Mouse (Mus musculus): ENCODE results near the gene Sept14.
"Not testable (repeated sequence)": the region's sequence is repeated elsewhere in the genome, so short reads cannot be mapped to it uniquely, and the experiment has no call there.

Gene Sept14

DNA sequence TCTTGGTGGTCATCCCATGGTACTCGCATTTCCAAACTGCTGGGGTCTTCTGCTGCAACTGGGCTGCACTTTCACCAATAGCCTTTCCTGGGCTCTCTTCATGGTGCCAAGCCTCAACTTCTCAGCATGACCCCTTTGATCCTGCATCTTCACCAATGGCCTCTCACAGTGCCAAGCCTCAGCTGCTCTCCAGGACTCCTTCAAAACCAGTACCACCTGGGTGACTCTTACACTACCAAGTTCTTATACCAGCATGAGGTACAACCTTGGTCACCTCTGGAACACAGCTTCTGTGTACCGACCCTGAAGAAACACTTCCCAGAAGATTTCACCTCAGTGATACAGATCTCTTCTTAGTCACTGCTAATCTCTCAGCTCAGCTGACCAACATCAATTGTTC, at the start of gene Sept14:
Gene Sept14 (minus strand): TSS at position 101 of the 400 bp plus-strand sequence.
- DNase-seq: no peak

DNA sequence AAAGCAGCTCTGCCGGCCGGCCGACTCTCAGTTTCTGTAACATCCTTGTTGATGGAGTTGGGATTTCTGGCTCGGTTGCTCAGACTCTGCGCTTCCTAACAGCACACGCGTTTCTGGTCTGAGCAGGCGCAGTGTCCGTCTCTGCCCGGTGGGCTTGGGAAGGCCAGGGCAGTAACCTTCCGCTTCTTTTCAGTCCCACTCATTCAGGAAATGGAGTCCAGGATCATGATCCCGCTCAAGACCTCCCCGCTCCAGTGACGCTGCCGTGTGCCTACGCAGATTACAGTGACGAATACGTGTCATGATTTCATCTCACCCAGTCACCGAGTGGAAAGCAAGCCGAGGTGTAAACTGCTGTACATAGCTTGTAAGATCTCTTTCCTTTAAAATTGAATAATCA, 48.6 kb upstream of the Sept14 start:
- DNase-seq: no peak

DNA sequence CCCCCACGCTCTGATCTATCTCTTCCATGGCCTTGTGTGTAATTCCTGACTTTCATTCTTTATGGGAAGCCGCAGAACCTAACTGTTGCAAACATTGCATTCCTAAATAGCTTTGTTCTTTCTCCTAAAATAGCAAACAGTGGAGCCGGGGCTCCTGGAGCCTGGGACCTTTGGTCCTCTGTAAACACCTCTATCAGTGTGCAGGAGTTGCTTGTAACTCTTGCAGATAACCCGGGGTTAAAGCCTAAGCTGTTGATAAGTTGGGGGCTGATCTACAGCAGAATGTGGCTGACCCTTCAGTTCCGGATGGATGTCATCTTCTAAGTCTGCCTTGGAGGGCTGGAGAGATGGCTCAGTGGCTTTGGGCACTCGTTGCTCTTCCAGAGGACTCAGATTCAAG, 35.7 kb upstream of the Sept14 start:
- no peak for DNase-seq

DNA sequence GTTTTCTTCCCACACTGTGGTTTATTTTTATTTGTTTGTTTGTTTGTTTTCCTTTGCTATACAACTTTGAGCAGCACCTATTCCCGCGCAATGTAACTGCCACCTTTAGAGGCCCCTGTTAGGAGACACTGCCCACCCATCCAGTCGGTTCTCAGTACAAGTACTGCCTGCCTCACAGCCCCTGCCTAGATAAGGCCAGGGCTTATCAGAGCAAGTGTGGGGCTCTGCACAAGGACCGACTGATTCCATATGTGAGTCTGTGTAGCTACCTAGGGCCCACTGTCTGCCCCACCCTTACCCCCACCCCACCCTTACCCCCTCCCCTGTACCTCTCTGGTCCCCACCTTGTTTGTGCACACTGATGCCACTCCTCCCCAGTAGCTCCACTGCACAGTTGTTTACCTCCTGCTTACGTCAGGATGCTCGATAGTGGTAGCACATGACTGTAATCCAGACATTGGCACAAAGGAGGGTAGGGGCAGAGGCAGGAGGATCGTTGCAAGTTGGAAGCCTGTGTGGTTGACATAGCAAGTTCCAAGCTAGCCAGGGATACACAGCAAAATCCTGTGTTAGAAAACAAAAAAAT, 34.7 kb upstream of the Sept14 start:
- no peak for DNase-seq

DNA sequence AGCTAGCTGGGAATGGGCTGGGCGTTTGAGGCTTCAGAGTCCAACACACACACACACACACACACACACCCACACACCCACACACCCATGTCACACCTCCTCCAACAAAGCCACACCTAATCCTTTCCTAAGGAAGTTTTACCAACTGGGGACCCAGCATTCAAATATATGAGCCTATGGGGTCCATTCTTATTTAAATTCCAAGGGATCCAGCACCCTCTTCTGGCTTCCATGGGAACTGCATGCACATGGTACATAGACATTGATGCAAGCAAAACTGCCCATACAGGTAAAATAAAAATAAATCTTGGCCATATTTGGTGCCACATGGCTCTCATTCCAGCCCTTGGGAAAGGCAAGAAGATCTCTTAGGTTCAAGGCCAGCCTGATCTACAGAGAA, 32.7 kb upstream of the Sept14 start:
- peak in 1 of 2 experiments; percentile 18 for DNase-seq

DNA sequence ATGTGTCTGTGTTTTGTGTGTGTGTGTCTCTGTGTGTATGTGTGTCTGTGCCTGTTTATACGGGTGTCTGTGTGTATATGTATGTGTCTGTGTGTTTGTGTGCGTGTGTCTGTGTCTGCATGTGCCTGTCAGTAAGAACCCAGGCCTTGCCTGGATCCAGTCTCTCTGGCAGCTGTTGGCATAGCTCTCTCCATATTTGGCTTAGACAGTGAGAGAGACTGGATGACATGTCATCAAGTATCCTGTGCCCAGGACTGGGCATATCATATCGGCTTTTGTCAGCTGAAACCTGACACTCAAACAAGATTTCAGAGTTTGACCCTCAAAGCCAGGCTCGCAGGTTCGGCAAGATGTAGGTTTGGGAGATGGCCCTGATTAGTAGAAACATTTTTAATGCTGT, 22.7 kb upstream of the Sept14 start:
- no peak for DNase-seq

DNA sequence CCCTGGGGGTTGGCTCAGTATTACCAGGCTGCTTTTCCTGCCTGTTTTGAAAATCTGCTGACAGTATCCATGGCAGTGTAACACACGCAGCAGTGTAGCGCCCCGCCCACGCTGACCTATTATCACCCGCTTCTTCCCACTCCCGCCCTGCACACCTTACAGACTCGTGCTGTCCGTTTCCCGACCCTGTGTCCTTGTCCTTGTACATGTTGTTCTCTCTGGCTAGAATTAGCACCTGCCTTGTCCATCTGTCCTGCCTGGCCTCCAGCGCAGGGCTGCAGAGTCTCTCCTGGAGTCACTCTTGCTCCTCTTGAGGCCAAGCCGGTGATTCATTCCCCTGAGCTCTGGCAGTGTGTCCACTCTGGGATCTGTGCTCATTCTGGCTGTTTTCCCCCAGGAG, 22.0 kb upstream of the Sept14 start:
- peak; percentile 10 to 25 for DNase-seq

DNA sequence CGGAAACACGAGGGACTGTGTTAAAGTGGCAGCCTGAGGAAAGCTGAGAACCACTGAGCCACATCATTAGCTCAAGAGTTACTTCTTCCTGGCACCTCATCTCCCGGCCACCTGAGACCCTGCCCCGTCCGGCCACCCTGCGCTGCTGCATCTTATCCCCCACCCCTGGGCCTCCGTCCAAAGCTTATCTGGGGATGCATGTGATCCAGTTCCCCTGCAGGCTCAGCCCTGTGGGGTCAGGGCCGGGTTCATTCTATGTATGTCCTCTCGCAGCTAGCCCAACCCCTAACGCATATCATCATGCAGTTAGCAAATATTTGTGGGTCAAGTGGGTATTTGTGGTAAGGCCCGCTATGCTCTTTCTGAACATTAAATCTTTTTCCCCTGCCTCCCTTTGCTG, 21.0 kb upstream of the Sept14 start:
- no peak for DNase-seq

DNA sequence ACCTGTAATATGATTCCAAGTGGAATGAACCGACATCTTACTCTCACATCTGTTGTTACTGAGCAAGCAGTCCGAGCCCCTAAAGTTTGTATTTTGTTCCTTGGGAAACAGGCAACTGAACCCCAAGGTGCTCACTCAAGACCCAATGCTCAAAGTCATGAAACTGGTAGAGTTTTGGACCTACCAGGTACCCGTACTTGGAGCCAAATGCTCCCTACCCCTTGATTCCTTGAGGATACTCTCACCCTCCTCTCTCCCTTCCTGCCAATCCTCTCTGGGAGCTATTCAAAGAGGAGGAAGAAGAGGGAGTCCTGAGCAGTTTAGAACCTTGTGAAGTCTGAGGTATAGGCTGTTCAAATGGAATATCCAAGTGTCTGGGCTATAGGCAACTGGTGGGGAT, 18.5 kb upstream of the Sept14 start:
- DNase-seq: no peak

DNA sequence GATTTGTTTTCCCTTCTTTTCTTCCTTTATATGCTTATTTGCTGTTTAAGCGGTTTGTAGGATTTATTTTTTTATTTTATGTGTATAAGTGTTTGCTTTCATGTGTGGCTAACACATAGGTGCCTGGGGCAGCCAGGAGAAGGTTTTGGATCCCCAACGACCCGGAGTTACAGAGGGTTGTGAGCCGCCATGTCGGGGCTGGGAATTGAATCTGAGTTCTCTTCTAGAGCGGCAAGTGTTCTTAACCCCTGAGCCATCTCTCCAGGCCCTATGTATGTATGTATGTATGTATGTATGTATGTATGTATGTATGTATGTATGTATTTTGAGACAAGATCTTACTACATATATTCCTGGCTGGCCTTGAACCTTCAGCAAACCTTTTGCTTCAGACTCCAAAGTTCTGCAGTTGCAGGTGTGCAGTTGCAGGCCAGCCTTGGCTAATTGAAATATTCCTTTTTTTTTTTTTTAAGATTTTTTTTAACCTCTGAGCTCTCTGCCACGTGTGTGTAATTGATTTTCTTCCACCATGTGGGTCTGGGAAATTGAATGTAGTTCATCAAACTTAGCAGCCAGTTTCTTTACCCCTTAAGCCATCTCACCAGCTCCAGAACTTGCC, 17.6 kb upstream of the Sept14 start:
- DNase-seq: no peak

DNA sequence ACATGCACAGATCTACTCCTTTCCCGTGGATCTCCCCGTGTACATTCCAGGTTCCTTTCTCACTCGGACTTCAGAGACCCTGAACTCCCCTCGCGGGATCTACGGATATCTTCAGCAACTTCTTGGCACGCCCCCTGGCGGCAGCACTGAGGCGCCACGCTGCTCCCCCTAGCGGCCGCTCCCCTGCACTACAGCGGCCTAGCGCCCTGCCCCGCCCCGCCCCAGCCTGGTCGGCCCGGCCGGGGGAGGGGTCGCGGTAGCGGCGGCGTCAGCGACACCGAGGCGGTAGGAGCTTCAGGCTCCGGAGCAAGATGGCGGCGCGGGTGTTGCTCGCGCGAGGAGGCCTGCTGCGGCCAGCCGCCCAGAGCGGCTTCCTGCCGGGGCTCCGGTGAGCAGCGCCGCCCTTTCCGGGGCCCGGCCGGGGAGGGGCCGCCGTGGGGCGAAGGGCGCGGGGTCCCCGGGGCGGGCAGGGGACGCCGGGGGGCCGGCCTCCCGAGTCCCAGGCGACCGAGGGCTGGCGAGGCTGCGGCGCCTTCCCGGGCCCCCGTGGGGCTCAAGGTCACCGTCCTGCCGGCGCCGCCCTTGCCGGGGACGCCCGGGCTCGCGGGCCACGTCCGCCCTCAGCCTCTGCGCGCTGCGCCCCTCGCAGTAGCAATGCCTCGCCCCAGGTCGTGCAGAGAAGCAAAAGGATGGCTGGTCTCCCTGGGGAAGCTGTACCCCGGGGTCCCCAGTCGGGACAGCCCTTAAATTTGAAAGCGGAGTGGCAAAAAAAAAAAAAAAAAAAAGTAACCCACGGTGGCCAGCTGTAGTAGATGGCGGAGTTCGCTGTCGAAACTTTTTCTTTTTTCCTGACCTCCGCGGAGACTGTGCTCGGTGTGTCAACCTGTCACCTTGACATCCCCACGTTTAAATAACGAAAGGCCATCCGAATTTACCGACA, 16.8 kb upstream of the Sept14 start, which contains the start of gene Nipsnap2:
Gene Nipsnap2 (plus strand): TSS at position 230 of the 940 bp plus-strand sequence.
- DNase-seq: peak; percentile 89 to 90

DNA sequence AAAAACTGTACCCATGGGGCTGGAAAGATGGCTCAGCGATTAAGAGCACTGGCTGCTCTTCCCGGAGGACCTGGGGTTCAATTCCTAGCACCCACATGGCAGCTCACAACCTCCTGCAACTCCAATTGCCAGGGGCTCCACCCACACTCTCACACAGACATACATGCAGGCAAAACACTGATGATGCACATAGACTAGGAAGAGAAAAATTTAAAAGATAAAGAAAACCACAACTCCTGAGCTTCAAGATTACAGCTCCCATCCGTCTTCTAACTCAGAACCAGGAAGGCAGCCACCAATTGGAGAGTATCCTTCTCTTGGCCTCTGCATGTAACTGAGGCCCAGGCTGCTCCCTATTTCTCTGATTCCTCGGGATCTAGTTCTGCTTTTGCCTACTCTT, 16.0 kb upstream of the Sept14 start:
- DNase-seq: no peak

DNA sequence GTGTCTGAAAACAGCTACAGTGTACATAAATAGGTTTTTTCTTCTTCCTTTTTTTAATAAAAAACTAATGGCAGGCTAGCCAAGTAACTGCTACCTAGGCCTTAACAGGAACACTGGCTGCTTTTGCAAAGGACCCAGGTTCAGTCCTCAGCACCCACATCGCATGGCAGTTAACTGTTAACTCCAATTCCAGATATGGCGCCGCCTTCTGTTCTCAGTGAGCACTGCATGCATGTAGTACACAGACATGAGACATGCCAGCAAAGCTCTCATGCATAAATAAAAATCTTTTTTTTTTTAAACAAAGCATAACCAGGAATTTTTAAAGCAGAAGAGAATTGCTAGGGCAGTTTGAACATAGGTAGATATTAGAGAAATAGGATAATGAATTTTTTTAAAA, 11.9 kb upstream of the Sept14 start:
- no peak for DNase-seq

DNA sequence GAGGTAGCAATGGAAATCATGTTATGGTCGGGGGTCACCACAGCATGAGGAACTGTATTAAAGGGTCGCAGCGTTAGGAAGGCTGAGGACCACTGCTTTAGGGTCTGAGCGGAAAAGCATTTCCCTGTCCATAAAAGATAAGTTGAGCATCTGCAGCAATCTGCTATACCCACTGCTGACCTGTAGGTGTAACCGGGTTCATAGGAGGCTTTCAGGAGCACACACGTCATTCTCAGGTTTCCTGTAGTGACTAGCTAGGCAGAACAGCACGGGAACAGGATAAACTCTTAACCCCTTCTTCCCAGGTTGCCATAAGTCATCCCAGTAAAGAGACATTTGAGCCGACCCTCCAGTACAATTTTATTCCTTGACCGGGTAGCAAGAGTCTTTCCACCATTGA, 8.7 kb upstream of the Sept14 start:
- DNase-seq: no peak

DNA sequence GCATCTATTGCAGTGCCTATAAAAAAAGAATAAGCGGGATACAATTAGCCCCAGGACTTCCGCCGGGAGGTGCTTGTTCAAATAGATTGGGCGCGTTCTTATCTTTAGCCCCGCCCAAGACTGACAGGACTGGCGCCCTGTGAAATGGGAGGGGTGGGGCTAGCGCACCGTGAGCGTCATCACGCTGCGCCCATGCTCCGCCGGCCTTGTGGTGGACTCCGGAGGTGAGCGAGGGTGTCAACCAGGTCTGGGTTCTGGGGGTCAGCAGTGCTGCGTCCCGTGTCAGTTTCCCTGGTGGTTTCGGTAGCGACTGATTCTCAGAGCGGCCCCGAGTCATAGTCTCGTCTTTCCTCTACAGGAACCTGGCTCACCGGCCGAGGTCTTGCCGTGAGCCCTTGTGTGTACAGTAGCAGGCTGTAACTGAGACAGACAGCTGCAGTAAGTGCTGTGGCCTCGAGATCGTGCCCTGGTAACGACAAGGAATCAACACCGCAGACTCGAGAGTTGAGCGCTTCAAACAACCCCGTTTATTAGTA, 7.1 kb upstream of the Sept14 start, which contains the start of gene Mrps17:
Gene Mrps17 (plus strand): TSS at position 172 of the 536 bp plus-strand sequence.
- peak; percentile 94 to 96 for DNase-seq

DNA sequence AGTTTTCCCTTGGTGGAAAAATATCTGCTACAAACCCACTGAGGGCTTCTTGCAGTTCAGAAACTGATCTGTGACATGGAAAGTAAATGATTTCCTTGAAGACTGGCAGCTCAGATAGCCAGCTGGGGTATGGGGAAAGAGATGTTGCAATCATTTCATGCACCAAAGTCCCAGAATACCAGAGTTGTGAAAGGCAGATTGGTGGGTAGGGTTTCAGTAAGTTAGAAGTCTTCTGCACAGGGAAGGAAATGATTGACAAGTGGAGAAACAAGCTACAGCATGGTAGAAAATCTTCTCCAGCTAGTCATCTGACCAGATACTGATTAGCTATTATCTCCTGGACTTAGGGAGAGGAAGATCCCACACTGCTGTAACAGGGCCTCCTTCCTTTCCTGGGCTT, 4.9 kb downstream of the Sept14 start:
- no peak for DNase-seq

DNA sequence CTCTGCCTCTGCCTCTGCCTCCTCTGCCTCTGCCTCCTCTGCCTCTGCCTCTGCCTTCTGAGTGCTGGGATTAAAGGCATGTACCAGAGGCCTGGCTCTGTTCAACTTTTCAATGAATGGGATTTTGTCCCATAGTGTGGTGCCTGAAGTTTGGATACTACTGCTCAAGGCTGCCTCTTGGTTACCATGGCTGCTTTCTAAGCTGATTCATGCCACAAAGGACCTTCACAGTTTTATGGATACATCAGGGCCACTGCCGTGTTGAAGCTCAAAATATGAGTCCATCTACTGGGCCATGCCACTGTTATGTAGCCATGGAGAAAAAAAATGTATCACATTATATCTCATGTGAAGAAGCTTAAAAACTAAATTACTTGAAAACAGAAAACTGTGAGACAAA, 6.6 kb downstream of the Sept14 start:
- no peak for DNase-seq

DNA sequence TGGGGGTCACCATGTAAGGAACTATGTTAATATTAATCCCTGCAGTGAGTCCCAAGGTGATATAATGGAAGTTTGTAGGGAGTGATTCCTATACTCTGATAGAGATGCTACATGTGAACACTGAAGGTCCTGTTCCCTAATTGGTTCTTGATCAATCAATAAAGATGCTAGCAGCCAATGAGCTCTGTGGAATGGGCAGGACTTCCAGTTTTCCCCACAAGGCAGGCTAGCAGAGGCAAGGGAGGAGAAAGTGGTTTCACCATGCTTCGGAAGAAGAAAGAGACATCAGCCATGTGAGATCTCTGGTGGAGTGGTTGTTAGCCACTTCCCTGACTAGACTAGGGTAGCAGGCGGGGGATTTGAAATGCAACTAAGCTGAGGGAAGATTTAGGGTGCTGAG, 7.8 kb downstream of the Sept14 start:
- no peak for DNase-seq

DNA sequence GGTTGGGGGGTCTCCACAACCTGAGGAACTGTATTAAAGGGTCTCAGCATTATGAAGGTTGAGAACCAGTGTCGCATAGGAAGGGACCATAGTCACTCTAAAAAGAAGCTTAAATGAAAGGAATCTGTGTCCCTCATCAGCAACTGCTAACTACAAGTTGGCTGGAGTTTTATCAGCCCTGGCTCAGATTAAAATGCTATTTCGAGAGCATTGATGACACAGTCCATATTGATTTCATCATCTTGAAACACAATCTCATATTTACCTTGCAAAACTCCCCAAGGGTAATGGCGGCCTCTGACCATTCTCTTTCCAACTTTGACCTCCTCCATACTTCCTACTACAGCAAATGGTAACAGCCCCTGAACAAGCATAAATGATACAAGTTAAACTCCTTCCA, 17.8 kb downstream of the Sept14 start:
- DNase-seq: no peak

DNA sequence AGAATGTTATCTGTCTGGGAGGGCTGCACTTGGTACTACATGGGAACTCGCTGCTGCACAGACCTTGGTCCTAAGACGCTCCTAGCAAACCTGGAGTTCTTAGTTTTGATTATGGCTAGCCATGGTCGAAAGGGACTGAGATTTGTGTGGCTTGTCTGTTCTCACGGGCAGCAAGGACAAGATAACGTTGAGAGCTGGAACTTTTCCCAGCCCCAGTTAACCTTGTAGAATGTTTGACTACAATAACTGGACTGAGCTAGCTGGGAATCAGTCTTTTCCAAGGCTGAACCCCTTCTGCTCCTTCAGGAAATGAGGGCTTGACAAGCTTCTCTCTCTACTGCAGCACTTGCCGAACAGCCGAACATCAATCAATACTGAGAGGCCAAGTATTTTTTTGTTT, 20.7 kb downstream of the Sept14 start:
- no peak for DNase-seq

DNA sequence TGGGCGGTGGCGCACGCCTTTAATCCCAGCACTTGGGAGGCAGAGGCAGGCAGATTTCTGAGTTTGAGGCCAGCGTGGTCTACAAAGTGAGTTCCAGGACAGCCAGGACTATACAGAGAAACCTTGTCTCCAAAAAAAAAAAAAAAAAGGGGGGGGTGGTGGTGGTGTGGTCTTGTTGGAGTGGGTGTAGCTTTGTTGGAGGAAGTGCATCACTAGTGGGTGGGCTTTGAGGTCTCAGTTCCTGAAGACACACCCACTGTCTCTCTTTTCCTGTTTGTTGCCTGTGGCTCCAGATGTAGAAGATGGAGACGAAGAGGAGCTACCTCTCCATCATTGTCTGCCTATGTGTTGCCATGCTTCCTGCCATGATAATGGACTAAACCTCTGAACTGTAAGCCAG, 23.2 kb downstream of the Sept14 start:
- not testable (repeated sequence) for DNase-seq

DNA sequence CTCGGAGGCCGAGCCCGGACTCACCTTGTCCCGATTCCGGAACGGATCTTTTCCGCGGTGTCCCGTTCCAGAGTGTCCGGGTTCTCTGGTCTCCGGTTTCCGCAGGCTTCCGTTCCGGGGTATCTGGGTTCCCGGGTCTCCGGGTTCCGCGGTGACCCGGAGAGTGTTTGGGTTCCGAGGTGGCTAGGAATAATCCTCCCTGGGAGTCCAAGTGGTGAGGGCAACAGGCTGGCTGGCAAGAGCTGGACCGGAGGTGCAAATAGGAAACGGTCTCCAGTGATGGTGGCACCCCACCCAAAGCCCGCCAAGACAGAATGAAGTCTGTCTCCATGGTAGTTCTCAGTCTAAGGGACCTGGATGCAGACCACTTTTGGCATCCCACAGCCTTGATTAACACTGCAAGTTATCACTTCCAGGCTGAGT, 38.3 kb downstream of the Sept14 start, which contains the start of gene Zfp11:
Gene Zfp11 (minus strand): TSS at position 64 of the 423 bp plus-strand sequence.
- peak; percentile 71 to 73 for DNase-seq

DNA sequence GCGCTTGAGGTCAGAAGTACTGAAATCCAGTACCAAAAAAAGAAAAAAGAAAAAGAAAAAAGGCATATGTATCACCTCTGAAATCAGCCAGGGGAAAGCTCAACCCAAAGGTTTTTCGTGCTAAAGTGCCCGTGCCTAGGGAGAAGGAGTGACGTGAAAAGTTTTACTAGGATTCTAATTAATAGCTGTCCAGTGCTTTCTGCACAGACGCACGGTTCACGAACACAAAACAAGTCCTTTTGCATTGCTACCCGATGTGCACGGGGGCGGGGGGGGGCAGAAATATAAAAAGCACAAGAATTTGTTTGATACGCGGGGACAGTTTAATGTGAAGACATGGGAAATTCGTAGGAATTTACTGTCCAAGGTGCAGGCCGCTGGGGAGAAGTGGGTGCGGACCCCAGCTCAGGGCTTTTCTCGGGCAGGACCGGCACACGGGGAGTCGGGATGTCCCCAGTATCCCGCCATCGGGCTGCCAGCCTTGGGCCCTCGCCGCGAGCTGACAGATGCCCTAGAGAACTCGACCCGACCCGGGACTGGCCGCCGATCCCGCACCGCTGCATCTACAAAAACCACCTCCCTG, 38.8 kb downstream of the Sept14 start:
- DNase-seq: no peak

Measured in lung, adult 18-20 months (tissue).